Mouse (Mus musculus) limb, embryonic 12.5 days (tissue): Measurements from ENCODE around the gene Lemd2. TPM values are rescaled to one million over a fixed set of nuclear protein-coding genes. Genes with fewer than 3 reads are reported as not detected.

Experiments
- ATAC-seq: fragments of 200-750 bp; cut with Nextera tagmentation; 2 replicates; pipeline ENCODE4 v1.8.0; 2017; ENCODE audit warnings: low read depth, moderate TSS enrichment; ENCODE audit not compliant: insufficient number of reproducible peaks, insufficient read depth, low FRiP score, low TSS enrichment
- H3K27ac ChIP-seq: fragments of 300-500 bp; sonication (generic); 2 replicates; pipeline ENCODE4 v1.5.1; 2016; ENCODE audit warnings: mild to moderate bottlenecking, moderate library complexity
- H3K27me3 ChIP-seq: fragments of 300-500 bp; sonication (generic); 2 replicates; pipeline ENCODE4 v1.6.1; 2016; ENCODE audit warnings: mild to moderate bottlenecking, moderate library complexity
- H3K36me3 ChIP-seq: fragments of 300-500 bp; sonication (generic); 2 replicates; pipeline ENCODE4 v1.6.1; 2016; ENCODE audit warnings: mild to moderate bottlenecking, moderate library complexity
- H3K4me1 ChIP-seq: fragments of 300-500 bp; sonication (generic); replicated peaks from 2 replicates; pipeline ENCODE4 v1.6.1; 2016
- H3K4me2 ChIP-seq: fragments of 300-500 bp; sonication (generic); 2 replicates; pipeline ENCODE4 v1.6.1; 2016; ENCODE audit warnings: mild to moderate bottlenecking, moderate library complexity
- H3K4me3 ChIP-seq: fragments of 300-500 bp; sonication (generic); replicated peaks from 2 replicates; pipeline ENCODE4 v1.5.1; 2016; ENCODE audit warnings: mild to moderate bottlenecking
- H3K9ac ChIP-seq: fragments of 300-500 bp; sonication (generic); replicated peaks from 2 replicates; pipeline ENCODE4 v1.6.1; 2016; ENCODE audit warnings: mild to moderate bottlenecking, moderate library complexity
- H3K9me3 ChIP-seq: fragments of 300-500 bp; sonication (generic); 2 replicates; pipeline ENCODE4 v1.6.1; 2016; ENCODE audit warnings: mild to moderate bottlenecking, moderate library complexity
- WGBS: fragments of 180-500 bp; shearing (Covaris S2); methylation state at CpG from one replicate; pipeline ENCODE4 v1.1.7; 2016; 5-methylcytosine and 5-hydroxymethylcytosine counted together
- polyA plus RNA-seq: library from polyadenylated mRNA; unstranded; fragments of >200 nt; fragmentation: Nextera tagmentation; extraction: Ambion mirVana; gene quantifications from 2 replicates; pipeline ENCODE4 v1.2.1, GENCODE M21; 2016

Gene Lemd2
- polyA plus RNA-seq, 1 experiment from 2014 or later: 31.0 TPM

GRCm38 (mm10) chr17:27171121-27171520 is 33.1 kb downstream of the Lemd2 start:
- H3K27ac ChIP-seq: peak overlapping the region; percentile 86; the same call in 1 of the 2 replicates
- H3K4me2 ChIP-seq: no peak overlapping the region
- no peaks in the 10 kb centered on the region for H3K9me3 ChIP-seq
- WGBS: 85% methylated on average over 5 of the region's 5 CpGs
- peaks cover 52% of the 10 kb centered on the region for H3K4me1 ChIP-seq
- no peak overlapping the region for H3K4me3 ChIP-seq
- H3K27me3 ChIP-seq: no peaks in the 10 kb centered on the region
- no peak for ATAC-seq
- no peaks in the 10 kb centered on the region for H3K36me3 ChIP-seq
- no peak overlapping the region for H3K9ac ChIP-seq

DNA sequence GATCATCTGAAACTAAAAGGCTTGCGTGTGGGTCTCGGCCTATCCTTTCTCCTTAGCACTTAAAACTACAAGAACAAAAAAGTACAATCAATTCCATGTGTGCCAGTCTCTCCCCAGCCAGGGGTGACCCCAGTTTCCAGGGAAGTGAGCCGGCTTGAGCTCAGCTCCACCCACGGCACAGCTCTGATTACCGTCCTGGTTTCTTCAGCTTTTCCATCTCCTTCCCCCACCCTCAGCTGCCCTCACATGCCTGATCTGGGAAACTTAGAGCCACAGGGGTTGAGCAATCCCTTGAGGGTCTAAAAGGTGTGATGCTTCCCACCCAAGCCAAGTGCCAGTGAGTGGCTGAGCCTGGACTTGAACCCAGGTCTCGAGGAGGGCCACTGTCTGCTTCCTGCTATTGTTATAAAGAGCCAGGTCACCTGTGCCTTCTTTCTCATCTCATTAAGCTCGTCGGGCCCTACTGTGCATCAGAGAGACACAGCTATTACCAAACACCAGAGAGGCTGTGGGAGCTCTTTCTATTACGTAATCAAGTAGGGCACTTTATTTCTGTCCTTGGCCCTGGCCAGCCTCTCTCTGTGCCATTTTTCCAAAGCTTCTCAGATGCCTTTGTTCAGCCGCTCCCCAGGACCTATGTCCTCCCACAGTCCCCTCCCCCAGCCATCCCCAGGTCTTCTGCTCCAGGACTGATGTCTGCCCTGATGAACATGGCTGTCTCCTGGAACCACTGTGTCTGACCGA is 34.1 kb downstream of the Lemd2 start:
- no peak overlapping the region for H3K4me3 ChIP-seq
- 0 out of 2 replicates have a peak overlapping the region, but pooled peaks have one; percentile 12 for H3K9ac ChIP-seq
- H3K36me3 ChIP-seq: no peaks in the 10 kb centered on the region
- H3K9me3 ChIP-seq: no peaks in the 10 kb centered on the region
- H3K27ac ChIP-seq: peak overlapping the region; percentile 86
- WGBS: 46% methylated on average over 11 of the region's 11 CpGs
- H3K4me1 ChIP-seq: peaks cover 49% of the 10 kb centered on the region
- H3K4me2 ChIP-seq: peak overlapping the region; percentile 10; the same call in 1 of the 2 replicates
- no peak for ATAC-seq
- H3K27me3 ChIP-seq: no peaks in the 10 kb centered on the region

DNA sequence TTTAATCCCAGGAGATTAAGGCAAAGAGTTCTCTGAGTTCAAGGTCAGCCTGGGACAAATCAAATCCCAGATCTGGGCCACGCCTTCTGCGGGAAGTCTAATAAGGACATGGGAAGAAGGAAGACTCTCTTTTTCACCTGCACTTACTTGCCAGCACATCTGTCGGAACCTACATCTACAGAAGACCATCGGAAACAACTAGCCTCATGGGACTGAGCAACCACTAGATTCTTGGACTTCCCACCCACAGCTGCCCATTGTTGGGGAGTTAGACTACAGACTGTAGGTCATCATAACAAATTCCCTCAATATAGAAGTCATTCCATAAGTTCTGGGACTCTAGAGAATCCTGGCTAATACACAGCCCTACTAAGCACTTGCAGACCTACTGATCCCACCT is 35.7 kb downstream of the Lemd2 start:
- ATAC-seq: no peak
- Histone ChIP-seq H3K36me3 (no peaks in the 10 kb centered on the region), H3K4me2 (no peak overlapping the region), H3K27ac (no peak overlapping the region), H3K4me1 (peaks cover 44% of the 10 kb centered on the region), H3K9me3 (no peaks in the 10 kb centered on the region), H3K9ac (no peak overlapping the region), H3K27me3 (no peaks in the 10 kb centered on the region), H3K4me3 (no peak overlapping the region)
- WGBS: 95% methylated on average over 4 of the region's 4 CpGs

DNA sequence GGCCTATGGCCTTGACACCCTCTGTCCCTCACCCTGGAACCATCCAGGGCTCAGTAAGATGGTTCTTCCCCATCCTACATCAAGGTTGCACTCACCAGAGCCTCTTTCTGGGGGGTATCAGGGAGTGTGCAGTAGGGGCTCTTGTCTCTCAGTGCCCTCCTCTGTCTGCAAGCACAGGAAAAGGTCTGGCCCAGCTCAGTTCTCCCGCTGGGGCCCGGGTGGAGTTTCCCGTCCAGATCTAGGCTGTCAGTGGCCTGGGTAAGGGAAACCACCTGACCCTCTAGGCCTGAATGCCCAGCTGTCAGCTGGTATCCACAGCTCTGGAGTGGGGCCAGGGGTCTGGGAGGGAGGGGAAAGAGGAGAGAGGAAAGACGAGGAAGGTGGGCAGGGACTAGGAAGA is 36.7 kb downstream of the Lemd2 start, which contains the start of gene Ip6k3:
Gene Ip6k3, minus strand, starts transcription at position 251 of the 400 bp plus-strand sequence.
- WGBS: 56% methylated on average over 4 of the region's 4 CpGs
- H3K27me3 ChIP-seq: no peaks in the 10 kb centered on the region
- H3K4me1 ChIP-seq: peaks cover 42% of the 10 kb centered on the region
- no peak for ATAC-seq
- no peak within 1 kb of the TSS for H3K9ac ChIP-seq
- no peak within 1 kb of the TSS for H3K4me2 ChIP-seq
- no peaks in the 10 kb centered on the region for H3K36me3 ChIP-seq
- H3K9me3 ChIP-seq: no peaks in the 10 kb centered on the region
- H3K27ac ChIP-seq: no peak within 1 kb of the TSS
- H3K4me3 ChIP-seq: no peak within 1 kb of the TSS

DNA sequence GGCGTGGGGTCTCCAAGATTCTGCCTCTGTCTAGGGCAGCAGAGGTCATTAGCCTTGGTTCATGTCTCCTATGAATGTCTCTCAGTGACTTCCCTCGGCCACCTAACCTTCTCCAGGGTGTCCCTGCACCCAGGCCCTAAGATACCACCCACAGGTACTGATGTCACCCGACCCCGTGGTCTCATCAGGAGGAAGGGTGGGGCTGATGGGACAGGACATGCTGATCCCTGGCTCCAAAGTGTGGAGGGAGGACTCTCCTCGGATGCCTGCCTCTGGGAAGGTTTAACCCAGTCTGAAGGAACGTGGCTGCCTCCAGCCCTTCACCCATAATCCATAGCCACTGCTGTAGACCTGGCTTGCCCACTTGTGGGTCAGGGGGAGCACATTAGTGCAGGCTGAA is 37.4 kb downstream of the Lemd2 start:
- H3K4me3 ChIP-seq: no peak overlapping the region
- no peak overlapping the region for H3K9ac ChIP-seq
- H3K36me3 ChIP-seq: no peaks in the 10 kb centered on the region
- peaks cover 42% of the 10 kb centered on the region for H3K4me1 ChIP-seq
- no peak overlapping the region for H3K27ac ChIP-seq
- ATAC-seq: no peak
- 74% methylated on average over 6 of the region's 6 CpGs for WGBS
- H3K4me2 ChIP-seq: no peak overlapping the region
- no peaks in the 10 kb centered on the region for H3K9me3 ChIP-seq
- no peaks in the 10 kb centered on the region for H3K27me3 ChIP-seq

DNA sequence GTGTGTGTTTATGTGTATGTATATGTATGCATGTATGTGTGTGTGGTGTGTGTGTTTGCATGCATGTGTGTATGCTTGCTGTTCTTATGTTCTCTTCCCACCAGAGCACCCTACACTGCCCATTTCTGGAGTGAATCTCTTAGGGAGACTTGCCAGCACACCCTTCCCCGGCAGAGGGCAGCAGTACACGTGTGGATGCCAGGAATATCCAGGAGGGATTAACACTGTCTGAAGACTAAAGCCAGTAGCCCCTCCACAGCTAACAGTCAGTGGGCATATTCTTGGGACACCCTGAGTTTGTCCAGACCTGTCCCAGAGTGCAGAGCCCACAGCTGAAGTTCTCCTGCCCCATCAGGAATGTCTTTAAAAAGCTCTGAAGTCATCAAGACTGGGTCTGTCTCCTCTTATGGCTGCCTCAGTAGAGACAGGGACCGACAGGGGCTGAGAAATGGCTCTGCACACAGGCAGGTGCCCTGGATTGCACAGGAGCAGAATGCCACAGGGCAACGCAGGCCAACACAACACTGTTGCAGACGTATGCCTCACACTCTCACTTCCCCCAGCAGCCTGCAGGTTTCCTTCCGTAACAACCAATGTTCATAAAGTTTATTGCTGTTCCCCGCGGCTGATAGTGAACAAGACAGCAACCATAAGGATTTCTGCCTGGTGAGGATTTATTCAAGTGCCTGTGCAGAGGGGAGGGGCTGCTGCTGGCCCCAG is 39.1 kb downstream of the Lemd2 start:
- no peak overlapping the region for H3K9ac ChIP-seq
- H3K4me2 ChIP-seq: no peak overlapping the region
- peak; percentile 41; the same call in 1 of the 2 replicates for ATAC-seq
- peaks cover 31% of the 10 kb centered on the region for H3K4me1 ChIP-seq
- no peak overlapping the region for H3K27ac ChIP-seq
- H3K27me3 ChIP-seq: no peaks in the 10 kb centered on the region
- no peaks in the 10 kb centered on the region for H3K36me3 ChIP-seq
- WGBS: 36% methylated on average over 8 of the region's 8 CpGs
- no peak overlapping the region for H3K4me3 ChIP-seq
- no peaks in the 10 kb centered on the region for H3K9me3 ChIP-seq

- Histone ChIP-seq H3K9me3 (no peaks in the 10 kb centered on the region), H3K4me1 (peaks cover 14% of the 10 kb centered on the region; the same call in 1 of the 2 replicates), H3K27me3 (no peaks in the 10 kb centered on the region), H3K4me3 (no peak overlapping the region), H3K4me2 (no peak overlapping the region), H3K36me3 (no peaks in the 10 kb centered on the region), H3K27ac (no peak overlapping the region), H3K9ac (no peak overlapping the region)
- no peak for ATAC-seq
- 71% methylated on average over 4 of the region's 4 CpGs for WGBS
Measured at GRCm38 (mm10) chr17:27160905-27161304, 43.4 kb downstream of the Lemd2 start.

GRCm38 (mm10) chr17:27159169-27159568 is 45.1 kb downstream of the Lemd2 start:
- Histone ChIP-seq H3K4me1 (peaks cover 17% of the 10 kb centered on the region), H3K27me3 (no peaks in the 10 kb centered on the region), H3K9ac (no peak overlapping the region), H3K36me3 (no peaks in the 10 kb centered on the region), H3K27ac (no peak overlapping the region), H3K9me3 (no peaks in the 10 kb centered on the region), H3K4me2 (no peak overlapping the region), H3K4me3 (no peak overlapping the region)
- no peak for ATAC-seq
- 70% methylated on average over 7 of the region's 7 CpGs for WGBS

- ATAC-seq: no peak
- no peak overlapping the region for H3K4me3 ChIP-seq
Measured at GRCm38 (mm10) chr17:27158439-27158838, 45.8 kb downstream of the Lemd2 start.

GRCm38 (mm10) chr17:27155752-27156151 is 48.5 kb downstream of the Lemd2 start:
- H3K9ac ChIP-seq: no peak overlapping the region
- no peaks in the 10 kb centered on the region for H3K27me3 ChIP-seq
- WGBS: 82% methylated on average over 8 of the region's 8 CpGs
- ATAC-seq: no peak
- no peak overlapping the region for H3K27ac ChIP-seq
- no peaks in the 10 kb centered on the region for H3K9me3 ChIP-seq
- no peaks in the 10 kb centered on the region for H3K36me3 ChIP-seq
- H3K4me3 ChIP-seq: no peak overlapping the region
- peaks cover 42% of the 10 kb centered on the region for H3K4me1 ChIP-seq
- H3K4me2 ChIP-seq: no peak overlapping the region

More at GRCm38 (mm10) chr17:27158439-27158838, 45.8 kb downstream of the Lemd2 start:
- Histone ChIP-seq H3K4me2 (no peak overlapping the region), H3K4me1 (peaks cover 24% of the 10 kb centered on the region), H3K9me3 (no peaks in the 10 kb centered on the region), H3K27ac (no peak overlapping the region), H3K9ac (no peak overlapping the region), H3K36me3 (no peaks in the 10 kb centered on the region), H3K27me3 (no peaks in the 10 kb centered on the region)
- 84% methylated on average over 6 of the region's 6 CpGs for WGBS

- H3K27me3 ChIP-seq: no peaks in the 10 kb centered on the region
- 40% methylated on average over 6 of the region's 6 CpGs for WGBS
- H3K36me3 ChIP-seq: no peaks in the 10 kb centered on the region
- no peak overlapping the region for H3K4me3 ChIP-seq
- H3K27ac ChIP-seq: no peak overlapping the region; the same call in 1 of the 2 replicates
- H3K4me2 ChIP-seq: no peak overlapping the region; the same call in 1 of the 2 replicates
- H3K9ac ChIP-seq: no peak overlapping the region
- peaks cover 48% of the 10 kb centered on the region for H3K4me1 ChIP-seq
- ATAC-seq: no peak
- H3K9me3 ChIP-seq: no peaks in the 10 kb centered on the region
Measured at GRCm38 (mm10) chr17:27154881-27155280, 49.4 kb downstream of the Lemd2 start.
